Mouse (Mus musculus) retina, embryonic 14.5 days (tissue): ENCODE measurements around the gene Rasgrp2.
A peak's percentile ranks its signal among the peaks of the same experiment; 100 is the strongest.

ENCODE experiments used
- DNase-seq: peaks from one replicate; pipeline ENCODE4 v3.0.0-alpha.2; 2015; ENCODE audit warnings: low spot score

Gene Rasgrp2

GRCm38 (mm10) chr19:6407109-6407508 is 8.0 kb downstream of the Rasgrp2 start:
- DNase-seq = no peak

DNA sequence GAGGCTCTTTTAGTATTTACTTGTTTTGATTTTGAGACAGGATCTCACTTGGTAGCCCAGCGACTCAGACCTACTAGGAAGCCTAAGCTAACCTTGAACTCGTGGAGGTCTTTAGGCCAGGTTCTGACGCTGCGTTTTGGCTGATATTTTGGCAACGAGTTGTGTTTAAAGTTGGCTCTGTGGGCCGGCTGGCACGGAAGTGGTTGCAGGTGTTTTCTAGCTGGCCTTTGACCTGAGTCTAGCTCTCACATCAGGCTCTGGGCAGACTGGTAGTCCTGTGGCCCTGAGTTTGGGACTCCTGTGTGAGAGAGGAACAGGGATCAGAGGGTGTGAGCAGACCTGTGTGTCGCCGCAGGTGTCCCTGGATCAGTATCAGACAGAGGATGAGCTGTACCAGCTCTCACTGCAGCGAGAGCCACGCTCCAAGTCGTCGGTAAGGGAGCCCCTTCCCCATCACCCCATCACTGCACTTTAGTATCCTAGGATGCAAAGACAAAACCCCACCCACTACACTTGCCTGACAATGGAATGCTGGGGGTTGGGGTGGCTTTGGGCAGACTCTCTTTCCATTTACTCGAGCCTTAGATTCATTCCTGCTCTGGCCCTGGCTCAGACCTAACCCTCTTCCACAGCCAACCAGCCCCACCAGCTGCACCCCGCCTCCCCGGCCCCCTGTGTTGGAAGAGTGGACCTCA is 8.8 kb downstream of the Rasgrp2 start:
- no peak for DNase-seq

DNA sequence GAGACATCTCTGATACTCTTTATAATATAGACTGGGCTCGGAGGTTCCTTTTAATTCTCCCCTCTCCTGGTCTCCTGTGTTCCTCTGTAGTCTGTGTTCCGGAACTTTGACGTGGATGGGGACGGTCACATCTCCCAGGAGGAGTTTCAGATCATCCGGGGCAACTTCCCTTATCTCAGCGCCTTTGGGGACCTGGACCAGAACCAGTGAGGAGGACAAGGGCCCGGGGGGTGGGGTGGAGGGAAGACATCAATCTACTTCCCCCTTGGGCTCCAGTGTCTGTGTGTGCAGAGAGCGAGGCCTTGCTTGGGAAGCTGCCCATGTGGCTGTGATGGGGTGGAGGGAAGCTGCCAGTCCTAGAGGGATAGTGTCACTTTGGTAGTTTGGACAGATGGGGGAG is 9.6 kb downstream of the Rasgrp2 start:
- DNase-seq = no peak

GRCm38 (mm10) chr19:6409176-6409575 is 10.0 kb downstream of the Rasgrp2 start:
- no peak for DNase-seq

- no peak for DNase-seq
These were observed 10.8 kb downstream of the Rasgrp2 start for GRCm38 (mm10) chr19:6409936-6410335.

DNA sequence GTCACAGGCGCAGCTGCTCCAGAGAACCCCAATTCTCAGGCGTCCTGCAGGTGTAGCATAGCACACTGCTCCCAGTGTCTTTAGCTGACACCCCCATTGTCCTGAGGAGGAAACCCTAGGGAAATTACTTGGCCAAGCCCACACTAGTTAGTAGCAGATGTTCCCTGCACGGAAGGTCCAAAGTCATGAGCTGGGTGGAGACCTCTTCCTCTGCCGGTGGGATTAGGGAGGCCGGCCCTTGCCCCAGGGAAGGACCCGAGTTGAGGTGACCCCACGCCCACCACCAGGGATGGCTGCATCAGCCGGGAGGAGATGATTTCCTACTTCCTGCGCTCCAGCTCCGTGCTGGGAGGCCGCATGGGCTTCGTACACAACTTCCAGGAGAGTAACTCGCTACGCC is 13.7 kb downstream of the Rasgrp2 start:
- DNase-seq = no peak

DNA sequence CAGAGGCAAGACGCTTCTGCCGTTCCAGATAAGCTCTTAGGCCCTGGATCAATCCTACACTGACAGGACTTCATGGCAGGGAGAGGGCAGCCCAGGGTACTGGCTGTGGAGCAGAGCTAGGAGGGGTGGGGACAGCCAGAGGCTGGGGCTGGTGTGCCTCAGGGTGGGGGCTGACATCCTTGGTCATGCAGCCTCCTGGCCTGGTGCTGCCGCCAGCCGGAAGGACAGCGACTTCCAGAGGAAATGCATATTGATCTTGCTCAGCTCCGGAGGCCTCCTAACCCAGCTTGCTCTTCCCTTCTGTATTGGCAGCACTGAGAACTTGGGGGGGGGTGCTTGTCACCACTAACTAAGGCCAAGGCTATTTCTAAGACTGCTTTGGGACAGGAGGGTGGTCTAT is 16.3 kb downstream of the Rasgrp2 start:
- no peak for DNase-seq

GRCm38 (mm10) chr19:6416124-6416770 is 17.1 kb downstream of the Rasgrp2 start:
- DNase-seq = peak; percentile 72

- no peak for DNase-seq
These were observed 18.0 kb downstream of the Rasgrp2 start for GRCm38 (mm10) chr19:6416894-6417761.

GRCm38 (mm10) chr19:6418233-6418879 is 19.2 kb downstream of the Rasgrp2 start, which contains the start of gene Nrxn2:
TSS of gene Nrxn2 (plus strand) at chr19:6418731.
- peak; percentile 95 for DNase-seq

DNA sequence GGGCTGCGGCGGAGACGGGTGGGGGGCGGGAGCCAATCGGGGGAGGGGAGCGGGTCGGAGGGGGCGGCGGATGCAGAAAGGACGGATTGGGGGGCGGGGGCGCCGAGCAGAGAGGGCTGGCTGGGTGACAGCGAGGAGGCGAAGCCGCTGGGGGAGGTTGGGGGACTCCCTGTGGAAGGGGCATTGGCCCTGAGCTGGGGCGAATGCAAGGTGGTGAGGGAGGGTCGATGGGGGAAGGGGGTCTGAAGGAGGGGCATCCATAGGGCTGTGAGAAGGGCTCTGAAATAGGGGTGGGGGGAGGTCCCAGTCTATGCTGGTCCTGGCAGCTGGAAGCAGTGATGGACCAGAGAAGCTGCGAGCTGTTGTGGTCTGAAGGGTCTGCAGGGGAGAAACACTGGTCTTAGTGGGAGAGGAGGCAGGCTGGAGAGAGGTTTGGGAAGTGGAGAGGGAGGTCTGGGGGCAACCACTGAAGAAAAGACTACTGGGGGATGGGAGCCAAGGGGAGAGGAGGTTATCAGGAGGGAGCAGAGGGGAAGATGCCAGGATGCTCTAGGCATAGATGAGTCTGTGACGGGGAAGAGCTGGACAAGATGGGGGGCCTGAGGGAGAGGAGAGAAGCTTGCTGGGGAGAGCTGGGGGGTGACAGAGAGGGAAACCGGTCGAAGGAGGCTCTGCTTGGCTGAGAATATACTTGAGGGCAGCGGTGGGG is 20.0 kb downstream of the Rasgrp2 start:
- DNase-seq = no peak

GRCm38 (mm10) chr19:6419805-6420310 is 20.7 kb downstream of the Rasgrp2 start:
- no peak for DNase-seq

GRCm38 (mm10) chr19:6420481-6421210 is 21.5 kb downstream of the Rasgrp2 start:
- no peak for DNase-seq

DNA sequence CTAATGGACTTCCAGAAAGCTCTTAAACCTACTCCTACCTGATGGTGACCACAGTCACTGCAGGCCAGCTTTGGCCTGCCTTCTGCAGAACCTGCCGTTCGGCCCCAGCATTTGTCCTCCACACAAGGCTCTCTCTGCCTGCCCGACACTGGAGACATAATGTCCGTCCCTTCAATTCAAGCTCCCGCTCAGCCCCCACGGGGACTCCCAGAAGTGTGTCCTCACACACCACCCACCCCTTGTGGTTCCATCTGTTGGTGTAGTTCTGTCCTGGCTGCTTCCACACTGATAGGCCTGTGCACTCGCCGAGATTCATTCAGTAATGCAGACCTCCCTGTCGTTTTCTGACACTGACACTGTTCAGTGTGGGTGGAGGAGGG is 22.1 kb downstream of the Rasgrp2 start:
- no peak for DNase-seq

DNA sequence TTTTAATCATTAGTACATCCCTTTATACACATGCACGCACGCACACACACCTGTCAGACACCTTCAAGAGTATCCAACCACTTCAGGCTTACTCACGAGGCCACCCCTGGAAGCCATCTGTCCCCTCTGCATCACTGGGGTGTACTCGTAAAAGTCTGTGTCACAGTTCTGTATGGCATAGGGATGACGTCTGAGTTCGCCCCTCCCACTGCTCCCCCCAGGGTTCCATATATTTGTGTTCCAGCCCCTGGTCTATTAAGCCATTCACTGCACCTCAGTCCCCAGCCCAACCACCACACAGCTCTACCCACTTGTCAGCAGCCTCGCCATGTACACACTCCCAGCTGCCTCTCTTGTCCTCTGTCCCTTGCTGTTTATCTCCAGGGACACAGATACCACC is 22.9 kb downstream of the Rasgrp2 start:
- no peak for DNase-seq

- DNase-seq = no peak
These were observed 24.1 kb downstream of the Rasgrp2 start for GRCm38 (mm10) chr19:6423241-6423640.

- no peak for DNase-seq
These were observed 25.2 kb downstream of the Rasgrp2 start for GRCm38 (mm10) chr19:6424137-6424881.

- no peak for DNase-seq
These were observed 26.5 kb downstream of the Rasgrp2 start for GRCm38 (mm10) chr19:6425595-6425994.

- peak; percentile 72 for DNase-seq
These were observed 27.8 kb downstream of the Rasgrp2 start for GRCm38 (mm10) chr19:6426703-6427500.
